Mouse (Mus musculus): ENCODE measurements around the gene Zranb3. TPM values are rescaled to one million over a fixed set of nuclear protein-coding genes. Genes with fewer than 3 reads are reported as not detected.
"Not testable (repeated sequence)": the region's sequence is repeated elsewhere in the genome, so short reads cannot be mapped to it uniquely, and the experiment has no call there.

The Zranb3 gene
- 2.8 and 4.8 TPM in 2 replicates for polyA plus RNA-seq (2014; fragmentation: Nextera tagmentation; extraction: Ambion mirVana)

DNA sequence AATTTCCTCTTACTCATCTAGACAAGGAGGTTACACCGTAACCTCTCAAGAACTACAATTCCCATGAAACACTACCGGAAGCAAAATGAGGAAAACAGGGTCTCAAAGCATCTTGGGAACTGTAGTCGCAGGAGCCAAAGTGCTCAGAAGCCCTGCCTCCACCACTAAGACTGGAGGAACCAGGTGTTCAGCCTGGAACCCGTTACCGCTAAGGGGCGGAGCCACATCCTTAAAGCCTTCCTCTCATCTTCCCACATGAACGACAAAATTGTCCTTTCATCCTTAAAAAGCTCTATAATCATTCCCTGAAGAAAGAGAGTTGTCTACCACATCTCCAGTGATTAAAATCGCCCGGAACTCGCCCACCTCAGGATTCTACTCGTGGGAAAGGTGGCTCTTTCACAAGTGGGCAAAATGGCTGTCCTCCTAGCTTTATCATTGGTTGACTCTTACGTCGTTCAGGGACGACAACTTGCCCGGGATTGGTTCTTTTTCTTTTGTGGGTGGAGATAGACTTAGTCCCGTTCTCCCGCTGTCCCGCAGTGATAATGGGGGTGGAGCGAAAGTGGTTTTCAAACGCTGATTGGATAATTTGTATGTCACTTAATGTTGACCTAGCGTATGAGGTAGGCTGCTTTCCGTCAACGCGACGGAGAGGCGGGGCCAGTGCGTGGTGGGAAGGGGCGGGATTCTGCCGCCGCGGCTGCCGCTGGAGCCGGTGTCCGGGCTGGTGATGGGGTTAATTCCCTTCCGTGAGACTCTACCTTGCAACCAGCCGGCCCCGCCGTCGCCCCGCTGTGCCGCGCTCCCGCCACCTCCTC is at the start of gene Zranb3, which contains the start of gene R3hdm1:
Zranb3 (minus strand) TSS at position 407 of the 821 bp plus-strand sequence.
R3hdm1 (plus strand) TSS at position 661 of the 821 bp plus-strand sequence.
- WGBS = under 1% methylated on average over 43 of the region's 43 CpGs
- peak; percentile 98 for ATAC-seq (ENCODE audit: low FRiP score, low TSS enrichment)

DNA sequence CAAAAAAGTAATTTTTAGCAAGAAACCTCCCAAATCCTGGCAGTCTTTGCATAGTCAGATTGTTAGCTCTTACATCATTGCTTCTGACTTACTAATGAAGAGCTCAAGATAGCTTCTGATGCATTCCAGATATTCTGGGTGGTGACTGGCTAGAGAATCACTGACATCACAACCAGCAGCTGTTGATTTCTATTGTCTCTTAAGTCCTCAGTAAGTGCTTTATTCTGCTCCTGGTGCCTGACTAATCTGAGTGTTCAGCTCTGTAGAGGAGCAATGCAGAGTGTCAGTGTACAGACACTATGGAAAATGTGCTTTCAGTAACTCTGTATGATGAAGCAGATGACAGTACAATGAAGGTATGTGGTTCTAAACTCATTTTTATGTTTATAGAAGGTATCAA is 38.9 kb upstream of the Zranb3 start:
- Histone ChIP-seq H3K36me3 (ENCODE audit: control insufficient read depth, insufficient read depth, low read length) (no peaks in the 10 kb centered on the region), H3K4me3 (replicated peaks; ENCODE audit: low read depth, low read length) (no peak overlapping the region), H3K9me3 (ENCODE audit: control insufficient read depth, low read length) (no peaks in the 10 kb centered on the region), H3K4me1 (ENCODE audit: control insufficient read depth, insufficient read depth, low read length) (no peaks in the 10 kb centered on the region), H3K27me3 (ENCODE audit: control insufficient read depth, insufficient read depth, low read length) (no peaks in the 10 kb centered on the region), H3K9ac (replicated peaks; ENCODE audit: low read length) (no peak overlapping the region), H3K4me2 (ENCODE audit: low read length) (no peak overlapping the region), H3K27ac (replicated peaks; ENCODE audit: low read depth, low read length) (no peak overlapping the region)
- ATAC-seq (ENCODE audit: low FRiP score, low TSS enrichment) (no peak), DNase-seq (peak; percentile 32)

More for the DNA sequence above, at the start of gene Zranb3, which contains the start of gene R3hdm1:
- no peaks in the 10 kb centered on the region for H3K9me3 ChIP-seq (ENCODE audit: control insufficient read depth, low read length)
- H3K27me3 ChIP-seq (ENCODE audit: control insufficient read depth, insufficient read depth, low read length) = no peaks in the 10 kb centered on the region
- peak; percentile 99 for DNase-seq
- H3K36me3 ChIP-seq (ENCODE audit: control insufficient read depth, insufficient read depth, low read length) = no peaks in the 10 kb centered on the region
- peak within 1 kb of the TSS; percentile 96 for H3K4me3 ChIP-seq (replicated peaks; ENCODE audit: low read depth, low read length)
- peak within 1 kb of the TSS; percentile 78 for H3K4me2 ChIP-seq (ENCODE audit: low read length)
- H3K27ac ChIP-seq (replicated peaks; ENCODE audit: low read depth, low read length) = peak within 1 kb of the TSS; percentile 96
- peaks cover 12% of the 10 kb centered on the region for H3K4me1 ChIP-seq (ENCODE audit: control insufficient read depth, insufficient read depth, low read length)
- H3K9ac ChIP-seq (replicated peaks; ENCODE audit: low read length) = peak within 1 kb of the TSS; percentile 90

DNA sequence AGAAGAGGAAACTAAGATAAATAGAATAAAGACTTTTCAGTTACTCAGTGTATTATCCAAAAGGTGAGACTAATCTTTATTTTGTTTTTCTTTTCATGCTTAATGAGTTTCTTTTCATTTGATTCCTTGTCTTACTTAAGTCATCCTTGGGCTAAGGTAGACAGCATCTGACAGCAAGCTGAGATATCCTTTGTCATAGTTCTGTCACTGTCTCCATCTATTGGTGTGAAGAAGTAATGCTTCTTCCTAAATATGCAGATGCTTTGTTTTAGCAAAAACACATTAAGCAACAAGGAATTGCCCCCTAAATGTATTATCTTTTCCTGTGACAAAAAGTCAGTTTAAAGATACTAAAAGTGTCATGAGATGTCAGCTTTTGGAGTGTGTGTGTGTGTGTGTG is 38.2 kb upstream of the Zranb3 start:
- Histone ChIP-seq H3K4me2 (ENCODE audit: low read length) (no peak overlapping the region), H3K9ac (replicated peaks; ENCODE audit: low read length) (no peak overlapping the region), H3K27me3 (ENCODE audit: control insufficient read depth, insufficient read depth, low read length) (no peaks in the 10 kb centered on the region), H3K4me3 (replicated peaks; ENCODE audit: low read depth, low read length) (no peak overlapping the region), H3K9me3 (ENCODE audit: control insufficient read depth, low read length) (no peaks in the 10 kb centered on the region), H3K36me3 (ENCODE audit: control insufficient read depth, insufficient read depth, low read length) (no peaks in the 10 kb centered on the region), H3K27ac (replicated peaks; ENCODE audit: low read depth, low read length) (no peak overlapping the region), H3K4me1 (ENCODE audit: control insufficient read depth, insufficient read depth, low read length) (no peaks in the 10 kb centered on the region)
- no peak for ATAC-seq (ENCODE audit: low FRiP score, low TSS enrichment)
- peak; percentile 64 for DNase-seq

GRCm38 (mm10) chr1:128136222-128136621 is 33.4 kb upstream of the Zranb3 start:
- H3K36me3 ChIP-seq (ENCODE audit: control insufficient read depth, insufficient read depth, low read length); H3K27me3 ChIP-seq (ENCODE audit: control insufficient read depth, insufficient read depth, low read length); H3K4me3 ChIP-seq (replicated peaks; ENCODE audit: low read depth, low read length); H3K27ac ChIP-seq (replicated peaks; ENCODE audit: low read depth, low read length); H3K4me1 ChIP-seq (ENCODE audit: control insufficient read depth, insufficient read depth, low read length); H3K9me3 ChIP-seq (ENCODE audit: control insufficient read depth, low read length); ATAC-seq (ENCODE audit: low FRiP score, low TSS enrichment); H3K9ac ChIP-seq (replicated peaks; ENCODE audit: low read length); H3K4me2 ChIP-seq (ENCODE audit: low read length); DNase-seq: not testable (repeated sequence)

DNA sequence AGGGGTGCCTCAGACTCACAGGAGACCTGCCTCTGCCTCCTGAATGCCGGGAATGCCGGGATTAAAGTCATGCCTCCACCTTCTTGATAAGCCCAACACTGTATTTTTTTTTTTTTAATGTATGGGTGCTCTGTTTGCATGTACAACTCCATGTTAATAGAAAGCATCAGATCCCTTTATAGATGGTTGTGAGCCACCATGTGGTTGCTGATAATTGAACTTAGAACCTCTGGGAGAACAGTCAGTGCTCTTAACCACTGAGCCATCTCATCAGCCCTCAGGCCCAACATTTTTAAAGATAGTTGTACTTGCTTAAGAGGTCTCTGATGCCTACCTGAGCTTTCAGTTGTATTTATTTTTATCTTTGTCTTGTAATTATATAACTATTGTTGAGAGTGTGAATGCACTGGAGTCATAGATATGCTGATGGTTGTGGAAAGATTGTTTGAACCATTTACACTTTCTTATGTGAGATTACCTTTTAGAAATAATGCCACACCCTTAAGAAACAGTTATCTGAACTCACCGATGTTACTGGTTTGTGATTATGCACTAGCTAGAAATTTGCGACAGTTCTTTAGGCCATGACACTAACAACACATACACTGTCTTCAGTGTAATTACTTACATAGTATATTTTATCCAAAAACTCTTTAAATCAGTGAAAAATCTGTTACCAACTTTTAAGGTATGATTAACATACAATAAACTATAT is 18.2 kb upstream of the Zranb3 start:
- WGBS = over 99% methylated on average over 4 of the region's 4 CpGs
- DNase-seq (no peak), ATAC-seq (ENCODE audit: low FRiP score, low TSS enrichment) (no peak)
- 0 out of 2 replicates have a peak, but pooled peaks cover 4% of the 10 kb centered on the region for H3K9me3 ChIP-seq (ENCODE audit: control insufficient read depth, low read length)
- H3K27me3 ChIP-seq (ENCODE audit: control insufficient read depth, insufficient read depth, low read length) = no peaks in the 10 kb centered on the region
- H3K4me1 ChIP-seq (ENCODE audit: control insufficient read depth, insufficient read depth, low read length) = no peaks in the 10 kb centered on the region
- H3K36me3 ChIP-seq (ENCODE audit: control insufficient read depth, insufficient read depth, low read length) = no peaks in the 10 kb centered on the region
- H3K4me2 ChIP-seq (ENCODE audit: low read length) = no peak overlapping the region
- H3K4me3 ChIP-seq (replicated peaks; ENCODE audit: low read depth, low read length) = no peak overlapping the region
- H3K9ac ChIP-seq (replicated peaks; ENCODE audit: low read length) = no peak overlapping the region
- H3K27ac ChIP-seq (replicated peaks; ENCODE audit: low read depth, low read length) = no peak overlapping the region

DNA sequence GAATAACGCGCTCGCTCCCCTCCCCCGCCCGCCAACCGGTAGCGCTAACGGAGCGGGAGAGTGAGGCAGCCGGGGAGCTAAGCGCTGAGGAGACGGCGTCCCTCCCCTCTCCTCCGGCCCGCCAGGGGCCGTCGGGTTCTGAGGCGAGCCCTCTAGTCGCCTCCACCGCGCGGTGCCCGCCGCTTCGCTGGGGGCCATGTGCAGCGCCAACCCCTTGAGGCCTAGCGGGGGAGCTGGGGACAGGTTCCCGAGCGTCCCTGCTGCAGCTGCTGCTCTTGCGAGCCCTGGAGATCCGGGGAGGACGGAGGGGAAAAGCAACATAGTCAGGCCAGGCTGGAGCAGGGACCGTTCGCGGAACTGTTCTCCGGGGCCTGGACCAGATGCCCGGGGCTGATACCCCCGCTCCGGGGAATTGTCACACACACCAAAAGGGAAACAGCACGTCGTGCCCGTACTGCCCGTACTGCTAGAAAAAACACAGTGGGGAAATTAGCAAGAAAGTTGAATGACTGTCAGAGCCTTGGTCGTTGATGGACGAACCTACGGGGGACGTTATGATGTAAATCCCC is 757 bp upstream of the Zranb3 start:
- Histone ChIP-seq H3K9ac (replicated peaks; ENCODE audit: low read length) (peak overlapping the region; percentile 90), H3K27ac (replicated peaks; ENCODE audit: low read depth, low read length) (peak overlapping the region; percentile 96), H3K36me3 (ENCODE audit: control insufficient read depth, insufficient read depth, low read length) (no peaks in the 10 kb centered on the region), H3K4me3 (replicated peaks; ENCODE audit: low read depth, low read length) (peak overlapping the region; percentile 96), H3K4me1 (ENCODE audit: control insufficient read depth, insufficient read depth, low read length) (peaks cover 12% of the 10 kb centered on the region), H3K4me2 (ENCODE audit: low read length) (peak overlapping the region; percentile 78), H3K9me3 (ENCODE audit: control insufficient read depth, low read length) (no peaks in the 10 kb centered on the region), H3K27me3 (ENCODE audit: control insufficient read depth, insufficient read depth, low read length) (no peaks in the 10 kb centered on the region)
- WGBS = under 1% methylated on average over 45 of the region's 47 CpGs
- peak; percentile 67 for ATAC-seq (ENCODE audit: low FRiP score, low TSS enrichment)
- DNase-seq = no peak

DNA sequence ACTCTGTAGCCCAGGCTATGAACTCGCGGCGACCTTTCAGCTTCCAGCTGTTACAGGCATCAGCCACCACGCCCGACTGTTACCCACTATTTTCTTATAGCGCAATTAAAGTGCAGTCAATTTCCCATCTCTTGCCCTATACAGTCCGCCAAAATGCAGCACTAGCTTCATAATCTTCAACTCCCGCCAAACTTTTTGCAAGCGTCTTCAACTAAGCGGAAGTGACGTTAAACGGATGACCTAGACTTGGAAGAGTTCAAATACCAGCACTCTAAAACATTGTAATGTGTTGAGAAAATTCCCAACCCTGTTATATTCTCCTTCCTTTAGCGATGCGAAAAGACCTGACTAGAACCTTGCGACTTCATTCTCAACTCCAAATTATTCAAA is 601 bp downstream of the Zranb3 start:
- peak; percentile 92 for DNase-seq
- peak; percentile 5 for ATAC-seq (ENCODE audit: low FRiP score, low TSS enrichment)
- Histone ChIP-seq H3K9ac (replicated peaks; ENCODE audit: low read length) (0 out of 2 replicates have a peak overlapping the region, but pooled peaks have one; percentile 50), H3K27me3 (ENCODE audit: control insufficient read depth, insufficient read depth, low read length) (no peaks in the 10 kb centered on the region), H3K4me3 (replicated peaks; ENCODE audit: low read depth, low read length) (peak overlapping the region; percentile 96), H3K27ac (replicated peaks; ENCODE audit: low read depth, low read length) (peak overlapping the region; percentile 92; the same call in 1 of the 2 replicates), H3K4me1 (ENCODE audit: control insufficient read depth, insufficient read depth, low read length) (peaks cover 12% of the 10 kb centered on the region), H3K36me3 (ENCODE audit: control insufficient read depth, insufficient read depth, low read length) (no peaks in the 10 kb centered on the region), H3K9me3 (ENCODE audit: control insufficient read depth, low read length) (no peaks in the 10 kb centered on the region), H3K4me2 (ENCODE audit: low read length) (peak overlapping the region; percentile 61)
- under 1% methylated on average over 15 of the region's 15 CpGs for WGBS

GRCm38 (mm10) chr1:128098309-128098708 is 4.5 kb downstream of the Zranb3 start:
- WGBS = 95% methylated on average over 1 of the region's 1 CpGs
- H3K4me2 ChIP-seq (ENCODE audit: low read length) = no peak overlapping the region
- H3K4me3 ChIP-seq (replicated peaks; ENCODE audit: low read depth, low read length) = no peak overlapping the region
- no peaks in the 10 kb centered on the region for H3K36me3 ChIP-seq (ENCODE audit: control insufficient read depth, insufficient read depth, low read length)
- no peak overlapping the region for H3K27ac ChIP-seq (replicated peaks; ENCODE audit: low read depth, low read length)
- H3K9ac ChIP-seq (replicated peaks; ENCODE audit: low read length) = no peak overlapping the region
- H3K4me1 ChIP-seq (ENCODE audit: control insufficient read depth, insufficient read depth, low read length) = no peaks in the 10 kb centered on the region
- ATAC-seq (ENCODE audit: low FRiP score, low TSS enrichment) = no peak
- H3K9me3 ChIP-seq (ENCODE audit: control insufficient read depth, low read length) = no peaks in the 10 kb centered on the region
- no peaks in the 10 kb centered on the region for H3K27me3 ChIP-seq (ENCODE audit: control insufficient read depth, insufficient read depth, low read length)
- DNase-seq = no peak
